Mouse (Mus musculus): ENCODE measurements around the gene Asz1. TPM values are rescaled to one million over a fixed set of nuclear protein-coding genes. Genes with fewer than 3 reads are reported as not detected.

Asz1 gene
- total RNA-seq, 2 experiments from 2014 or later, result not detected

- intact Hi-C loops (cut with DNase I), result no loop called here
- DNase-seq (ENCODE audit: low spot score in 2 of 2), result no peak
Observed at GRCm38 (mm10) chr6:18024133-18024794, 84.6 kb downstream of the Asz1 start.

DNA sequence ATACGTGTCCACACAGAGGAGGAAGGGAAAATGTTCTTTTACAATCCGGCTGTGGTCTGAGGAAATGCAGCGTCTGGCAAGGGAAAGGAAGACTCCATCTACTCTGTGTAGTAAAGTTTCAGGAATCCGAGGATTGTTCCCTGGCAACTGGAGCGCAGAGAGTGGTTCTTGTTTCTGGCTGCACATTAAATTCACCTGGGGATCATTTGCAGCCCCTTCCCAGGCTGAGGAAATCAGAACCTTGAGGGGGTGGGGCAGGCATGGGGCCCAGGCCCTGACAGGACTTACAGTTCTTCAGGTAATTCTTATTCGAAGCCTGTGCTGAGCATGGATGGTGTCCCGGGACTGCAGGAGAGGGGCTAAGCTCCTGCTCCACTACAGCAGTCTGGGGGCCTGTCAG is 95.5 kb downstream of the Asz1 start:
- intact Hi-C loops (cut with DNase I), result no loop called here
- no peak for DNase-seq (ENCODE audit: low spot score in 2 of 2)

- no peak for DNase-seq (ENCODE audit: low spot score in 2 of 2)
- intact Hi-C loops (cut with DNase I), result no loop called here
Observed at GRCm38 (mm10) chr6:18007356-18007755, 101.5 kb downstream of the Asz1 start.

- intact Hi-C loops (cut with DNase I), result no loop called here
- DNase-seq (ENCODE audit: low spot score in 2 of 2), result no peak
Observed at GRCm38 (mm10) chr6:18002065-18002464, 106.8 kb downstream of the Asz1 start.

Other genes with a start within 250 kb of the Asz1 start
- gene Wnt2, start 78.5 kb downstream of the Asz1 start, total RNA-seq (2021), result 1 to 10 TPM; 3.9 to 4.2 TPM
- gene Cftr, start 61.6 kb upstream of the Asz1 start, total RNA-seq (2021), result under 1 TPM; 0.47 to 0.64 TPM

Measured in left cerebral cortex, postnatal 14 days (tissue).